Mouse (Mus musculus): ENCODE measurements around the gene Adam33.

GRCm38 (mm10) chr2:131061607-131062006, 2.0 kb downstream of the Adam33 start:
- TF ChIP-seq POLR2A (IDR thresholded peaks at IDR 0.05; ENCODE audit: borderline replicate concordance, low read depth, low read length) (no peak), CTCF (IDR thresholded peaks at IDR 0.05; ENCODE audit: low read depth, low read length) (no peak)

All from bone marrow macrophage, adult 2 months (primary cell).